Mouse (Mus musculus): ENCODE data around the gene Gm21209.
"Not testable (repeated sequence)": the region's sequence is repeated elsewhere in the genome, so short reads cannot be mapped to it uniquely, and the experiment has no call there.

The Gm21209 gene

DNA sequence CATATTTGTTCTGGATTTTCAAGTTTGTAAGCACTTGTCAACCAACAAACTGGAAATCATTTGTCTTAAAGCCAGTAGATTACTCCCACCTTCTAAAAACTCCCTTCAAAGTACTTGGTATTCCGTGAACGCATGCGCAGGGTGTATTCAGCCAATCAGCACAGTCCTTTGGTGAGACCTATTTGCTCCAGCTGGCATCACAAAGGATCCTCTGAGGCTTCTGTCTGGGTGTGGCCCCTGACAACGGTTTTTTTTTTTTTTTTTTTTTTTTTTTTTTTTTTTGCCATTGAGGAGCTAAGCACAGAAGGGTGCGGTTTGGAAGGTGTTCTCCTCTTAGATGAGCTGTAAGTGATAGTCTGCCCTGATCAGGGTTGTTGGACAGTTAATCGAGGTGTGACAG, at the start of gene Gm21209:
Gm21209 (plus strand) TSS at position 301 of the 400 bp plus-strand sequence.
- DNase-seq (ENCODE audit: low read depth, low spot score): not testable (repeated sequence)
